Comparison of ENCODE assay signal across 8 mouse cellular contexts in the genomic region with DNA sequence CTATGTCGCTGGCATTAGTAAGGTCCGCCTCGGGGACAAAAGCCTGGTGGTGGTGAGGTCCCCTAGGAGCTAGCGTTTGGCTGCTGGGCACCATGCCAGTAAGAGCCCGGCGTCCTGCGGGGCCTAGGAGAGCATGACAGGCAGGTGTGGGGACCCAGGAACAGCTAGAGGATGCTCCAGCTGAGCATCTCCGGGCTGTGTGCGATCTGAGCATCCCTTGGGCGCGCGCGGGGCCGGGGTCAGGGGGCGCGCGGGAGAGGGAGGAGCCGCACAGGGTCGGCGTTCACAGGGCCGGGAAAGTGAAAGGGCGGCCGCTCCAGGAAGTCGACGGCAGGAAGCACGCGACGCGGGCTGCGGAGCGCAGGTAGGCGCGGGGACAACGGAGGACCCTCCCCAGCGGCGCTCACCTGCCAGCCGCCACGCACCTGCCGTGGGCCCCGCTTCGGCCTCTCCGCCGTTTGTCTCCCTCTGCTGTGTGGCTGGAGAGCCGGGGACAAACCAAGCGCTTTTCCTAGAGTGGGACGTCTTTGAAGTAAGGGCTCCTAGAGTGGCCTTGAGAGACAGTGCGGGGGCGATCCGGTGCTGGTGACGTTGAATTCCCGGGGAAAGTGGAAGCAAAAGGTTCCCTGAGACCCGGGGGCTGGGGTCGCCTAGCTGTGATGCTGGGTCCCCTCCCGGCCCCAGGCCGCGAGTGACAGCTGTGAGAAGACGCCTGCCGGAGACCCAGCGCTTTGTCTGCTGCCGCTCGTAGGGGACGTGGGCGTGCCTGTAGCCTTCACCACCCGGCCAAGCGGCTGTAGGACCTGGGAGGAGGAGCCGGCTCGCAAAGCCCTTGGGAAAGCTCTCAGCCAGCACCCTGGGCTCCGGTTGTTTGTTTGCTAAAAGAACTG. TPM values are rescaled to one million over a fixed set of nuclear protein-coding genes. Genes with fewer than 3 reads are reported as not detected.
DNase-seq lines count a peak whose midpoint lies in the region; ATAC-seq lines count a peak whose summit lies in the region.

No protein-coding gene starts in this region.

- peak; percentile 84 to 91 for DNase-seq in urinary bladder, adult 18-20 months (ENCODE audit: low spot score in 2 of 2)
- no peak for DNase-seq in urinary bladder, postnatal 10 days (ENCODE audit: low spot score)
- DNase-seq in liver, embryonic 11.5 days (ENCODE audit: low spot score): peak; percentile 80
- peak; percentile 82 to 83 for DNase-seq in spleen, postnatal 36 days (ENCODE audit: low spot score in 2 of 2)

- peaks cover 28% of the 10 kb centered on the region for H3K27me3 ChIP-seq in embryonic facial prominence, embryonic 15.5 days
- H3K27me3 ChIP-seq in heart, embryonic 11.5 days (ENCODE audit: control insufficient read depth, insufficient read depth, low read length): peaks cover 10% of the 10 kb centered on the region
- peaks cover 23% of the 10 kb centered on the region for H3K27me3 ChIP-seq in kidney, embryonic 14.5 days (ENCODE audit: control insufficient read depth, insufficient read depth, low read length)
- H3K27me3 ChIP-seq in liver, embryonic 11.5 days (replicated peaks; ENCODE audit: control insufficient read depth, insufficient read depth, low read length): peaks cover 8% of the 10 kb centered on the region

- H3K27ac ChIP-seq in embryonic facial prominence, embryonic 15.5 days (replicated peaks): no peak overlapping the region
- no peak overlapping the region for H3K27ac ChIP-seq in heart, embryonic 11.5 days (ENCODE audit: low read depth, low read length)
- H3K27ac ChIP-seq in kidney, embryonic 14.5 days (ENCODE audit: low read depth, low read length): no peak overlapping the region
- peak overlapping the region; percentile 11; the same call in 1 of the 2 replicates for H3K27ac ChIP-seq in liver, embryonic 11.5 days (ENCODE audit: low read depth, low read length)

- H3K4me2 ChIP-seq in embryonic facial prominence, embryonic 15.5 days (replicated peaks): peak overlapping the region; percentile 95
- peak overlapping the region; percentile 100 for H3K4me2 ChIP-seq in heart, embryonic 11.5 days
- peak overlapping the region; percentile 93 for H3K4me2 ChIP-seq in kidney, embryonic 14.5 days (replicated peaks; ENCODE audit: low read depth, low read length)
- H3K4me2 ChIP-seq in liver, embryonic 11.5 days: peak overlapping the region; percentile 97

- no peaks in the 10 kb centered on the region for H3K9me3 ChIP-seq in embryonic facial prominence, embryonic 15.5 days (replicated peaks)
- no peaks in the 10 kb centered on the region for H3K9me3 ChIP-seq in heart, embryonic 11.5 days (replicated peaks; ENCODE audit: control insufficient read depth, low read length)
- H3K9me3 ChIP-seq in kidney, embryonic 14.5 days (ENCODE audit: control insufficient read depth, low read length): no peaks in the 10 kb centered on the region
- no peaks in the 10 kb centered on the region for H3K9me3 ChIP-seq in liver, embryonic 11.5 days (ENCODE audit: control insufficient read depth, low read length)

- H3K9ac ChIP-seq in embryonic facial prominence, embryonic 15.5 days: peak overlapping the region; percentile 9
- peak overlapping the region; percentile 70 for H3K9ac ChIP-seq in heart, embryonic 11.5 days (ENCODE audit: low read depth, low read length)
- peak overlapping the region; percentile 56 for H3K9ac ChIP-seq in kidney, embryonic 14.5 days (ENCODE audit: low read depth, low read length)
- peak overlapping the region; percentile 73 for H3K9ac ChIP-seq in liver, embryonic 11.5 days (ENCODE audit: low read depth, low read length)

- peaks cover 28% of the 10 kb centered on the region for H3K4me1 ChIP-seq in embryonic facial prominence, embryonic 15.5 days
- H3K4me1 ChIP-seq in heart, embryonic 11.5 days (ENCODE audit: control insufficient read depth, insufficient read depth, low read length): peaks cover 22% of the 10 kb centered on the region
- peaks cover 14% of the 10 kb centered on the region for H3K4me1 ChIP-seq in kidney, embryonic 14.5 days (ENCODE audit: control insufficient read depth, insufficient read depth, low read length)
- peaks cover 21% of the 10 kb centered on the region for H3K4me1 ChIP-seq in liver, embryonic 11.5 days (replicated peaks; ENCODE audit: control insufficient read depth, insufficient read depth, low read length)

- under 1% methylated on average over 68 of the region's 68 CpGs for WGBS in embryonic facial prominence, embryonic 15.5 days
- under 1% methylated on average over 64 of the region's 68 CpGs for WGBS in heart, embryonic 11.5 days (ENCODE audit: insufficient replicate concordance)
- 1% methylated on average over 67 of the region's 68 CpGs for WGBS in kidney, embryonic 14.5 days
- 2% methylated on average over 66 of the region's 68 CpGs for WGBS in liver, embryonic 11.5 days

- ATAC-seq in embryonic facial prominence, embryonic 15.5 days (ENCODE audit: insufficient number of reproducible peaks, low FRiP score, low TSS enrichment, low read depth): peak; percentile 72
- ATAC-seq in heart, embryonic 11.5 days (replicated peaks; ENCODE audit: insufficient number of reproducible peaks, low FRiP score, low TSS enrichment): no peak
- peak; percentile 65 for ATAC-seq in kidney, embryonic 14.5 days (ENCODE audit: low FRiP score, low TSS enrichment)
- peak; percentile 78 for ATAC-seq in liver, embryonic 11.5 days (replicated peaks; ENCODE audit: low FRiP score)
- peak; percentile 60 for ATAC-seq in monocyte, adult 5-6 weeks (replicated peaks; ENCODE audit: insufficient number of reproducible peaks, low FRiP score, low TSS enrichment, poor library complexity, severe bottlenecking)

- H3K4me3 ChIP-seq in embryonic facial prominence, embryonic 15.5 days (replicated peaks): peak overlapping the region; percentile 49
- H3K4me3 ChIP-seq in heart, embryonic 11.5 days (ENCODE audit: low read depth, low read length): peak overlapping the region; percentile 68
- peak overlapping the region; percentile 47 for H3K4me3 ChIP-seq in kidney, embryonic 14.5 days (ENCODE audit: low read length)
- peak overlapping the region; percentile 64 for H3K4me3 ChIP-seq in liver, embryonic 11.5 days (ENCODE audit: low read depth, low read length)

- H3K36me3 ChIP-seq in embryonic facial prominence, embryonic 15.5 days: no peaks in the 10 kb centered on the region
- no peaks in the 10 kb centered on the region for H3K36me3 ChIP-seq in heart, embryonic 11.5 days (ENCODE audit: control insufficient read depth, insufficient read depth, low read length)
- H3K36me3 ChIP-seq in kidney, embryonic 14.5 days (ENCODE audit: control insufficient read depth, insufficient read depth, low read length): no peaks in the 10 kb centered on the region
- H3K36me3 ChIP-seq in liver, embryonic 11.5 days (ENCODE audit: control insufficient read depth, insufficient read depth, low read length): no peaks in the 10 kb centered on the region

RNA-seq across cellular contexts. Expression of a gene that starts 9.5 kb away (rescaled TPM):
- polyA plus RNA-seq in embryonic facial prominence, embryonic 15.5 days (2015; fragmentation: Nextera tagmentation; extraction: Ambion mirVana): 4.6 and 5.8 TPM in 2 replicates
- 4.6 TPM in 2 replicates for polyA plus RNA-seq in heart, embryonic 11.5 days (2014; fragmentation: Nextera tagmentation; extraction: Ambion mirVana)
- polyA plus RNA-seq in kidney, embryonic 14.5 days (2014; fragmentation: Nextera tagmentation; extraction: Ambion mirVana): 3.0 and 3.3 TPM in 2 replicates
- 6.6 and 7.7 TPM in 2 replicates for polyA plus RNA-seq in liver, embryonic 11.5 days (2014; fragmentation: Nextera tagmentation; extraction: Ambion mirVana)
- total RNA-seq in monocyte, adult 5-6 weeks (2017): 7.3 to 22.9 TPM (median 9.3 TPM) in 3 replicates

RNA-seq across cellular contexts. Expression of a gene that starts 19.0 kb away (rescaled TPM):
- polyA plus RNA-seq in embryonic facial prominence, embryonic 15.5 days (2015; fragmentation: Nextera tagmentation; extraction: Ambion mirVana): 19.6 and 34.3 TPM in 2 replicates
- 1.7 and 1.9 TPM in 2 replicates for polyA plus RNA-seq in heart, embryonic 11.5 days (2014; fragmentation: Nextera tagmentation; extraction: Ambion mirVana)
- 1.2 and 1.6 TPM in 2 replicates for polyA plus RNA-seq in kidney, embryonic 14.5 days (2014; fragmentation: Nextera tagmentation; extraction: Ambion mirVana)
- 0.40 and 0.88 TPM in 2 replicates for polyA plus RNA-seq in liver, embryonic 11.5 days (2014; fragmentation: Nextera tagmentation; extraction: Ambion mirVana)
- 1.2 TPM in 1 of 3 replicates, not detected in the others for total RNA-seq in monocyte, adult 5-6 weeks (2017)

Comparison
In these comparisons a context has a peak if more than half of its experiments do, and no peak if none do; other contexts are left out.
1. H3K9ac ChIP-seq: peak in every context shown above with its lines; median percentile 73 in liver, embryonic 11.5 days; 70 in heart, embryonic 11.5 days; 56 in kidney, embryonic 14.5 days; 9 in embryonic facial prominence, embryonic 15.5 days.